Mouse (Mus musculus) forebrain, embryonic 10.5 days (tissue): ENCODE measurements around the gene Acoxl. TPM values are rescaled to one million over a fixed set of nuclear protein-coding genes. Genes with fewer than 3 reads are reported as not detected.

Experiments used
- DNase-seq: peaks from one replicate; pipeline ENCODE4 v3.0.0-alpha.2; 2017; ENCODE audit warnings: low spot score; ENCODE audit errors: extremely low spot score
- H3K27ac ChIP-seq: fragments of 300-500 bp; sonication (generic); 2 replicates; pipeline ENCODE4 v1.5.1; 2016; ENCODE audit warnings: mild to moderate bottlenecking
- H3K27me3 ChIP-seq: fragments of 300-500 bp; sonication (generic); 2 replicates; pipeline ENCODE4 v1.6.1; 2016; ENCODE audit warnings: mild to moderate bottlenecking; ENCODE audit not compliant: poor library complexity, severe bottlenecking
- H3K36me3 ChIP-seq: fragments of 300-500 bp; sonication (generic); replicated peaks from 2 replicates; pipeline ENCODE4 v1.6.1; 2016; ENCODE audit warnings: mild to moderate bottlenecking, moderate library complexity
- H3K4me1 ChIP-seq: fragments of 300-500 bp; sonication (generic); 2 replicates; pipeline ENCODE4 v1.6.1; 2016
- H3K4me3 ChIP-seq: fragments of 300-500 bp; sonication (generic); 2 replicates; pipeline ENCODE4 v1.5.1; 2016; ENCODE audit warnings: mild to moderate bottlenecking, moderate library complexity
- H3K9me3 ChIP-seq: fragments of 300-500 bp; sonication (generic); 2 replicates; pipeline ENCODE4 v1.6.1; 2016; ENCODE audit warnings: mild to moderate bottlenecking, moderate library complexity
- WGBS: fragments of 180-500 bp; shearing (Covaris S2); methylation state at CpG from one replicate; pipeline ENCODE4 v1.1.7; 2016; 5-methylcytosine and 5-hydroxymethylcytosine counted together
- polyA plus RNA-seq: library from polyadenylated mRNA; unstranded; fragments of >200 nt; fragmentation: Nextera tagmentation; extraction: Ambion mirVana; gene quantifications from 2 replicates; pipeline ENCODE4 v1.2.1, GENCODE M21; 2016

Acoxl gene
- 0.09 TPM in 2 replicates for polyA plus RNA-seq

- Histone ChIP-seq H3K9me3 (no peaks in the 10 kb centered on the region), H3K27me3 (peaks cover 47% of the 10 kb centered on the region), H3K36me3 (no peaks in the 10 kb centered on the region), H3K27ac (no peak within 1 kb of the TSS), H3K4me3 (no peak within 1 kb of the TSS), H3K4me1 (peaks cover 8% of the 10 kb centered on the region; the same call in 1 of the 2 replicates)
- DNase-seq, result no peak
- WGBS, result 68% methylated on average over 7 of the region's 7 CpGs
These were observed at the start of gene Acoxl for GRCm38 (mm10) chr2:127838576-127838975. Gene Acoxl, plus strand, starts transcription at chr2:127838876.

GRCm38 (mm10) chr2:127789138-127789537 is 49.5 kb upstream of the Acoxl start:
- H3K4me1 ChIP-seq, result peaks cover 41% of the 10 kb centered on the region
- DNase-seq, result peak; percentile 28
- WGBS, result 7% methylated on average over 11 of the region's 11 CpGs
- H3K27me3 ChIP-seq, result no peaks in the 10 kb centered on the region
- H3K36me3 ChIP-seq, result no peaks in the 10 kb centered on the region
- H3K4me3 ChIP-seq, result peak overlapping the region; percentile 75
- peak overlapping the region; percentile 92 for H3K27ac ChIP-seq
- no peaks in the 10 kb centered on the region for H3K9me3 ChIP-seq

- WGBS, result 19% methylated on average over 9 of the region's 9 CpGs
- Histone ChIP-seq H3K9me3 (no peaks in the 10 kb centered on the region), H3K4me1 (peaks cover 41% of the 10 kb centered on the region), H3K27me3 (no peaks in the 10 kb centered on the region), H3K4me3 (peak overlapping the region; percentile 75), H3K27ac (peak overlapping the region; percentile 92), H3K36me3 (no peaks in the 10 kb centered on the region)
- DNase-seq, result no peak
These were observed 48.9 kb upstream of the Acoxl start for GRCm38 (mm10) chr2:127789651-127790270.

- Histone ChIP-seq H3K4me3 (peak within 1 kb of the TSS; percentile 82), H3K27me3 (no peaks in the 10 kb centered on the region), H3K27ac (peak within 1 kb of the TSS; percentile 97), H3K36me3 (no peaks in the 10 kb centered on the region), H3K4me1 (peaks cover 41% of the 10 kb centered on the region), H3K9me3 (no peaks in the 10 kb centered on the region)
- 3% methylated on average over 37 of the region's 37 CpGs for WGBS
- peak; percentile 89 for DNase-seq
These were observed 46.6 kb upstream of the Acoxl start, which contains the start of gene Mtln for GRCm38 (mm10) chr2:127791919-127792603. Gene Mtln, minus strand, starts transcription at chr2:127792488.

DNA sequence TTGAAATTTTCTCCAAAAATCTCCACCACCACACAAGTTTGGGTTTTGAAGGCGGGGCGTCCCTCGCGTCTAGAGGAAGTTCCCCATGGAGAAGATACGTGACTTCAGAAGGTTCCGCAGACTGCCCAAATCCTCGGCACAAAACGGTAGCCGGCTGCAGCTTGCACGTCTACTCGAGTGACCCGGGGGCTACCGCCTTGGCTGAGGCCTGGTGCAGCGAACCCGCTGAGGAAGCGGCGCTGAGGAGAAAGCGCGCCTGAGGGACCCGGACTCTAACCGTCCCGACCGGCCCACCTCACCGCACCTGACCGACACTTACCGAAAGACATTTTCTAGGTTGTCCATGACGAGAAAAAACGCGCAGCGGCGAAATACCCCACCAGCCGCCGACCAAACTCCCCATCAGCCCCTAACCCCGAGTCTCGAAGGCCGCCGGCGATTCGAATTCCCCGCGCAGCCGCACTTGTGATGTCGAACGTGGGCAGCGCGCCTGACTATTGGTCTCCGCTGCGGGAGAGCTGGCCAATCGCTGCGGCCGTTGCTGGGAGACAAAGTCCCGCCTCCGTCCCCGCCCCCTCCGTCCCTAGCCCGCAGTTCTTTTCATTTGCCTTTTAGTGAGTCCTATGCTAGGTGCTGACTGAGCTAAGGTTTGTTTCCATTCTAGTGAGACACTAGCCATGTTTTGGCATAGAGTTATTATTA is 7.1 kb upstream of the Acoxl start, which contains the start of gene Bub1:
TSS of gene Bub1 (minus strand) at position 465 of the 702 bp plus-strand sequence.
- Histone ChIP-seq H3K4me1 (peaks cover 23% of the 10 kb centered on the region), H3K27ac (peak within 1 kb of the TSS; percentile 91), H3K4me3 (peak within 1 kb of the TSS; percentile 93), H3K27me3 (no peaks in the 10 kb centered on the region), H3K9me3 (no peaks in the 10 kb centered on the region), H3K36me3 (peaks cover 32% of the 10 kb centered on the region)
- DNase-seq, result peak; percentile 95
- WGBS, result under 1% methylated on average over 56 of the region's 56 CpGs

GRCm38 (mm10) chr2:127832103-127832832 is 6.4 kb upstream of the Acoxl start:
- 46% methylated on average over 11 of the region's 11 CpGs for WGBS
- peaks cover 25% of the 10 kb centered on the region for H3K36me3 ChIP-seq
- DNase-seq, result no peak
- peak overlapping the region; percentile 91 for H3K27ac ChIP-seq
- H3K27me3 ChIP-seq, result peaks cover 5% of the 10 kb centered on the region; the same call in 1 of the 2 replicates
- peak overlapping the region; percentile 93 for H3K4me3 ChIP-seq
- peaks cover 23% of the 10 kb centered on the region for H3K4me1 ChIP-seq
- H3K9me3 ChIP-seq, result no peaks in the 10 kb centered on the region

DNA sequence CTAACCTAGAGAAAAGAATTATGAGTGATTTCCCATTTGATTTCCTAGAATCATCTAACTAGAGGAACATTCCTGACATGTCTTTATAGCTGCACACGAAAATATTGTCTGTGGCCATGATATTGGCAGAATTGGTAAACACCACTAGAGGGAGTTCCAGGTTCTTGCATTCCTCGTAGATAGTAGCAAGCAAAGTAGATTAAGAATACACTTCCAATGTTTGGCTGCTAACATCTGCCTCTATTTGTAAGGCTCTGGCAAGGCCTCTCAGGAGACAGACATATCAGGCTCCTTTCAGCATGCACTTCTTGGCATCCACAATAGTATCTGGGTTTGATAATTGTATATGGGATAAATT is 5.9 kb upstream of the Acoxl start:
- Histone ChIP-seq H3K36me3 (peaks cover 19% of the 10 kb centered on the region), H3K4me3 (no peak overlapping the region), H3K27me3 (peaks cover 10% of the 10 kb centered on the region), H3K4me1 (peaks cover 23% of the 10 kb centered on the region), H3K9me3 (no peaks in the 10 kb centered on the region), H3K27ac (no peak overlapping the region)
- 28% methylated on average over 2 of the region's 2 CpGs for WGBS
- DNase-seq, result no peak

DNA sequence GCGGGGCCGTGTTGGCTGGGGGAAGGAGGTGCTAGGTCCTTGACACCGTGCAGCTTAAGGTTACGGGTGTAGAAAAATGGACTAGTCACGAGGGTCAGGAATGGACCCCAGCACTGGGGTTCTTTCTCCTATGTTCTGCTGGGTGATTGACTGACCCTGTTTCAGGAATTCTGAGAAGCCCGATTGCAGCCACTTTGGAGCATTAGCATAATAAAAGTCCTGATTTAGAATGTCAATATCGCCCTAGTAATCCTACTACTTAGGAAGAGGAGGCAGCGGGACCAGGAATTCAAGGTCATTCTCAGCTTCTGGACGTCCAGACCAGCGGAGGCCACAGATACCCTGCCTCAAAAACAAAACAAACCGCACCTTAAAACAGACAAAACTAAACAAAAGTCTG is 749 bp downstream of the Acoxl start:
- H3K27me3 ChIP-seq, result peaks cover 47% of the 10 kb centered on the region
- WGBS, result 16% methylated on average over 11 of the region's 11 CpGs
- no peaks in the 10 kb centered on the region for H3K9me3 ChIP-seq
- H3K27ac ChIP-seq, result no peak overlapping the region
- peaks cover 8% of the 10 kb centered on the region; the same call in 1 of the 2 replicates for H3K4me1 ChIP-seq
- no peaks in the 10 kb centered on the region for H3K36me3 ChIP-seq
- no peak overlapping the region for H3K4me3 ChIP-seq
- no peak for DNase-seq

DNA sequence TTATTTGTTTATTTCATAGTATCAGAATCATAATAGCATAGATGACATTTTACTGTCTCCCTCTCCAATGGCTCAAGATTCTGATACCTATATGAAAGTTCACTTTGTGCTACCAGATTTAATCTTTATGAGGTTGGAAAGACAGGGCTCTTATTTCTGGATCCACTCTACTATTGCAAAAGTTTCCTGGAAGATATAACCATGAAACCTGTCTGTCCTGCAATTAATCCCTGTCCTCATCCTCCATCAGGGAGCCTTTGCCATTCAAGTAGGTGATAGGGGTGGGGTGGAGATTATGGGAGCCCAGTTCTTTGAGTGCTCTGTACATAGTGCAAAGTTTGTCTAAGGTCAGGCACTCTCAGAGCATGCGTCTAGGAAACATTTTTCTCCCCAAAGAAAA is 2.7 kb downstream of the Acoxl start:
- 90% methylated on average over 1 of the region's 1 CpGs for WGBS
- peaks cover 8% of the 10 kb centered on the region; the same call in 1 of the 2 replicates for H3K4me1 ChIP-seq
- no peak overlapping the region for H3K27ac ChIP-seq
- H3K36me3 ChIP-seq, result no peaks in the 10 kb centered on the region
- peaks cover 47% of the 10 kb centered on the region for H3K27me3 ChIP-seq
- no peak overlapping the region for H3K4me3 ChIP-seq
- DNase-seq, result no peak
- no peaks in the 10 kb centered on the region for H3K9me3 ChIP-seq

DNA sequence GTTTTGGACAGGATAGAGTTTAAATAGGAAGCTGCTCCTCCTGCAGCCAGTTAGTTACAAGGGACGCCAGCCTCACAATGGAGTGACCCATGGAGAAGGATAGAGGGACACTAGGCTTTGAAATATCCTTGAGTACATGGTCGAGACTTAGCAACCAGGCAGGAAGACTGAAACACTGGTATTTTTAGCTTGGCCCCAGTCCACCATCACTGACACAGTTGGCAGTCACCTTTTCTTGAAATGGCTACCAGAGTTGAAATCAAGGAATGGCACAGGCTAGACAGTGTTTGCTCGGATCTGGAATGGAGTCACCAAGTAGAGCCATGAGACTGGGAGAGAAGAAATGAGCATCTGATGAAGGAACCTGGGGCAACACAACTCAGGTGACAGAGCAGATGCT is 3.7 kb downstream of the Acoxl start:
- peaks cover 8% of the 10 kb centered on the region; the same call in 1 of the 2 replicates for H3K4me1 ChIP-seq
- no peaks in the 10 kb centered on the region for H3K36me3 ChIP-seq
- no peak overlapping the region for H3K4me3 ChIP-seq
- H3K9me3 ChIP-seq, result no peaks in the 10 kb centered on the region
- peaks cover 40% of the 10 kb centered on the region for H3K27me3 ChIP-seq
- 74% methylated on average over 3 of the region's 3 CpGs for WGBS
- no peak for DNase-seq
- no peak overlapping the region for H3K27ac ChIP-seq

DNA sequence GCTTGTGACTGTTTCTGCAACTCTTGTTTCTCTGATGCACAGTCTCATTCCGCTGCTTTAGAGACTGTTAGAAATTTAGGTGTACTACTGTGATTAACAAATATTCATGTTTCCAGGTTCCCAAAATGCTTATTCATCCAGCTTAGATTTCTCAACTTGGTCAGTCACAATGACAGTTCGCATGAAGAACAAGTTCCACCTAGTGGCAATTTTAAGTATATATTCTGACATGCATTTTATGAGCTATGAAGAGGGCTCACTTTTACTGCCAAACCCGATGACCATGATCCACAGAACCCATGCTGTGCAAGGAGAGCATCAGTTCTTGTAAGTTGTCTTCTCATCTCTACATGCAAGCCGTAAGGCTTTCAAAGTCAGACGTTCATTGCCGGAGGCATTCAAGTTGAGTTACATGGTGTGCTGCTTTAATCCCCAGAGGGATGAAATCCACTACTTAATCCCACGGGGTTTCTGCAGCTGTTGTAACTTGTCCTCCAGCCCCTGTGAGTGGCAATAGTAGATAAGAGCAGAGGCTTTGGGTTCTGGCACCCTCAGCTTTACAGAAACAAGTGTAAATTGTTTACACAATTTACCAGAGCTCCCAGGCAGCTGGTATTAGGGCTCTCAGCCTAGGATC is 6.8 kb downstream of the Acoxl start:
- no peaks in the 10 kb centered on the region for H3K9me3 ChIP-seq
- no peak overlapping the region for H3K4me3 ChIP-seq
- WGBS, result 66% methylated on average over 7 of the region's 7 CpGs
- peaks cover 10% of the 10 kb centered on the region for H3K27me3 ChIP-seq
- DNase-seq, result no peak
- no peaks in the 10 kb centered on the region for H3K4me1 ChIP-seq
- no peaks in the 10 kb centered on the region for H3K36me3 ChIP-seq
- H3K27ac ChIP-seq, result no peak overlapping the region

DNA sequence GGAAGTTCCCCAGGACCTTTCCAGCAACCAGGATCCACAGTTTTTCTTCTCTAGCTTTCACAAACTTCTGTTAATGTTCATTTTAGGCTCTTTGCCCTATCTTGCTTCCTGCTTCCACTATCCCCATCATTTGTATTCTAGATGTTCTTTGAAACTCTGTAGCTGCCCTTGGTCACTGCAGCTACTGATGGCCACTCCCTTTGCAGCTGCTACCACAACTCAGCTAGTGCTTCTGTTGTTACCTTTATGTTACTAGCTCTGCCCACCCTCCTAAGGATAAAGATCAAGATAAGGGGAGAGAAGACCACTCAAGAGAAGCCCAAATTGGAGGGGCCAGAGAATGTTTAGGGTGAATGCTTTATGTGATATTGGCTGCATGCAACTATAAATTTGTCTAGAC is 7.3 kb downstream of the Acoxl start:
- H3K4me3 ChIP-seq, result no peak overlapping the region
- DNase-seq, result no peak
- no peaks in the 10 kb centered on the region for H3K4me1 ChIP-seq
- H3K27me3 ChIP-seq, result peaks cover 5% of the 10 kb centered on the region
- H3K36me3 ChIP-seq, result no peaks in the 10 kb centered on the region
- H3K9me3 ChIP-seq, result no peaks in the 10 kb centered on the region
- H3K27ac ChIP-seq, result no peak overlapping the region
